ENCODE assay signal across 19 mouse cellular contexts in genomic region chr2:71338145-71338796, GRCm38 (mm10). TPM values are rescaled to one million over a fixed set of nuclear protein-coding genes. Genes with fewer than 3 reads are reported as not detected.
DNase-seq lines count a peak whose midpoint lies in the region; ATAC-seq and TF ChIP-seq lines count a peak whose summit lies in the region.
"Had no signal": no experiment of that assay in that cellular context is flagged by ENCODE, and none has a peak within 500 bp of the region (broad histone marks: within the 10 kb centered on the region; RNA-seq: fewer than 3 reads in every experiment).

No protein-coding gene starts in this region.

- H3K4me1 ChIP-seq in E14TG2a.4 (replicated peaks; ENCODE audit: low read depth, low read length): peaks cover 56% of the 10 kb centered on the region
- H3K4me1 ChIP-seq in megakaryocyte, embryonic 14.5 days: peaks cover 29% of the 10 kb centered on the region
- H3K4me1 ChIP-seq: embryonic facial prominence, embryonic 15.5 days; hindbrain, embryonic 13.5 days; limb, embryonic 12.5 days; midbrain, embryonic 13.5 days; neural tube, embryonic 15.5 days had no signal

- peak; percentile 94 for ATAC-seq in granulocyte monocyte progenitor cell, adult 5-6 weeks (replicated peaks; ENCODE audit: poor library complexity, severe bottlenecking)
- ATAC-seq: midbrain, embryonic 13.5 days had no signal

- peaks cover 7% of the 10 kb centered on the region; the same call in 1 of the 2 replicates for H3K36me3 ChIP-seq in E14TG2a.4 (ENCODE audit: insufficient read depth, low read length)
- H3K36me3 ChIP-seq in megakaryocyte, embryonic 14.5 days (replicated peaks; ENCODE audit: low read length): peaks cover 60% of the 10 kb centered on the region

- no peaks in the 10 kb centered on the region for H3K27me3 ChIP-seq in E14TG2a.4 (ENCODE audit: insufficient read depth, low read length)
- no peaks in the 10 kb centered on the region for H3K27me3 ChIP-seq in megakaryocyte, embryonic 14.5 days (replicated peaks)
- H3K27me3 ChIP-seq: embryonic facial prominence, embryonic 15.5 days; hindbrain, embryonic 13.5 days; limb, embryonic 12.5 days; midbrain, embryonic 13.5 days; neural tube, embryonic 15.5 days had no signal

- H3K9me3 ChIP-seq in E14TG2a.4 (ENCODE audit: low read length): no peaks in the 10 kb centered on the region
- H3K9me3 ChIP-seq in megakaryocyte, embryonic 14.5 days: no peaks in the 10 kb centered on the region
- H3K9me3 ChIP-seq: embryonic facial prominence, embryonic 15.5 days; hindbrain, embryonic 13.5 days; limb, embryonic 12.5 days; midbrain, embryonic 13.5 days; neural tube, embryonic 15.5 days had no signal

- TF ChIP-seq CTCF in E14TG2a.4 (conservative IDR thresholded peaks at IDR 0.05; ENCODE audit: low read length): no peak

- DNase-seq in layer of hippocampus, adult 9-11 months: peak; percentile 26
- no peak for DNase-seq in layer of hippocampus, adult 8-10 months (ENCODE audit: low spot score in 2 of 2)
- no peak for DNase-seq in ovary, postnatal 10 days (ENCODE audit: low spot score)
- DNase-seq in adipocyte (ENCODE audit: low spot score): no peak
- DNase-seq in adrenal gland, adult (ENCODE audit: inconsistent age in 2 of 2, low spot score in 1 of 2): no peak
- DNase-seq: adrenal gland, adult 8-10 months; cerebellum, postnatal 10 days; kidney, adult 8-10 months; right cerebral cortex, postnatal 4 days had no signal

- H3K4me3 ChIP-seq in E14TG2a.4 (replicated peaks; ENCODE audit: low read length): peak overlapping the region; percentile 43
- H3K4me3 ChIP-seq in megakaryocyte, embryonic 14.5 days (replicated peaks): peak overlapping the region; percentile 89
- H3K4me3 ChIP-seq: embryonic facial prominence, embryonic 15.5 days; heart, adult 2 months; hindbrain, embryonic 13.5 days; layer of hippocampus, adult 2 months; limb, embryonic 12.5 days; midbrain, embryonic 13.5 days; neural tube, embryonic 15.5 days had no signal

RNA-seq across cellular contexts. Expression of gene Slc25a12, which starts 29.3 kb away (rescaled TPM):
- 100 to 1,000 TPM; 162 to 175 (median 163) TPM for total RNA-seq in layer of hippocampus, adult 8-10 months (2022)
- total RNA-seq in granulocyte monocyte progenitor cell, adult 5-6 weeks (2014; fragmentation: Nextera tagmentation): 84.9 and 94.5 TPM in 2 replicates
- total RNA-seq in granulocyte monocyte progenitor cell, adult 5-6 weeks (2017): 81.2 and 93.9 TPM in 2 replicates
- polyA plus RNA-seq in megakaryocyte, embryonic 14.5 days (2012; ENCODE audit: insufficient read depth, low replicate concordance): 4.7 and 7.9 TPM in 2 replicates

RNA-seq across cellular contexts. Expression of gene Hat1, which starts 50.5 kb away (rescaled TPM):
- 10 to 100 TPM; 16.8 to 20.9 (median 18.7) TPM for total RNA-seq in layer of hippocampus, adult 8-10 months (2022)
- 118 and 134 TPM in 2 replicates for total RNA-seq in granulocyte monocyte progenitor cell, adult 5-6 weeks (2014; fragmentation: Nextera tagmentation)
- 194 and 208 TPM in 2 replicates for total RNA-seq in granulocyte monocyte progenitor cell, adult 5-6 weeks (2017)
- polyA plus RNA-seq in megakaryocyte, embryonic 14.5 days (2012; ENCODE audit: insufficient read depth, low replicate concordance): 0.48 TPM in 1 of 2 replicates, not detected in the other

Comparison
In these comparisons a context has a peak if more than half of its experiments do, and no peak if none do; other contexts are left out.
1. RNA of gene Hat1, which starts 50.5 kb away (total RNA-seq): 118 to 208 TPM in granulocyte monocyte progenitor cell, adult 5-6 weeks; 16.8 to 20.9 TPM in layer of hippocampus, adult 8-10 months; every median in the first group is over 4 times any median in the second.